Mouse (Mus musculus) heart, embryonic 10.5 days (tissue): ENCODE data around the gene Arhgap33. TPM values are rescaled to one million over a fixed set of nuclear protein-coding genes. Genes with fewer than 3 reads are reported as not detected.

ENCODE experiments used
- DNase-seq: peaks from one replicate; pipeline ENCODE4 v3.0.0-alpha.2; 2017; ENCODE audit warnings: low spot score
- H3K27ac ChIP-seq: fragments of 300-500 bp; sonication (generic); 2 replicates; pipeline ENCODE4 v1.5.1; 2016; ENCODE audit warnings: mild to moderate bottlenecking
- H3K27me3 ChIP-seq: fragments of 300-500 bp; sonication (generic); 2 replicates; pipeline ENCODE4 v1.6.1; 2016; ENCODE audit warnings: mild to moderate bottlenecking; ENCODE audit not compliant: poor library complexity, insufficient read depth, severe bottlenecking
- H3K36me3 ChIP-seq: fragments of 300-500 bp; sonication (generic); 2 replicates; pipeline ENCODE4 v1.6.1; 2016; ENCODE audit warnings: mild to moderate bottlenecking, moderate library complexity
- H3K4me1 ChIP-seq: fragments of 300-500 bp; sonication (generic); 2 replicates; pipeline ENCODE4 v1.6.1; 2016; ENCODE audit warnings: mild to moderate bottlenecking
- H3K4me3 ChIP-seq: fragments of 300-500 bp; sonication (generic); 2 replicates; pipeline ENCODE4 v1.5.1; 2016; ENCODE audit warnings: mild to moderate bottlenecking, moderate library complexity
- H3K9me3 ChIP-seq: fragments of 300-500 bp; sonication (generic); 2 replicates; pipeline ENCODE4 v1.6.1; 2016; ENCODE audit warnings: mild to moderate bottlenecking, moderate library complexity
- WGBS: fragments of 180-500 bp; shearing (Covaris S2); methylation state at CpG from one replicate; pipeline ENCODE4 v1.1.7; 2016; 5-methylcytosine and 5-hydroxymethylcytosine counted together
- microRNA-seq: library from miRNA; unstranded; fragments of <30 nt; microRNA quantifications from one replicate; pipeline ENCODE4, GENCODE M21; 2017
- polyA plus RNA-seq: library from polyadenylated mRNA; unstranded; fragments of >200 nt; fragmentation: Nextera tagmentation; extraction: Ambion mirVana; gene quantifications from 2 replicates; pipeline ENCODE4 v1.2.1, GENCODE M21; 2016

Arhgap33 gene
- polyA plus RNA-seq, 1 experiment from 2014 or later = 9.0 TPM

DNA sequence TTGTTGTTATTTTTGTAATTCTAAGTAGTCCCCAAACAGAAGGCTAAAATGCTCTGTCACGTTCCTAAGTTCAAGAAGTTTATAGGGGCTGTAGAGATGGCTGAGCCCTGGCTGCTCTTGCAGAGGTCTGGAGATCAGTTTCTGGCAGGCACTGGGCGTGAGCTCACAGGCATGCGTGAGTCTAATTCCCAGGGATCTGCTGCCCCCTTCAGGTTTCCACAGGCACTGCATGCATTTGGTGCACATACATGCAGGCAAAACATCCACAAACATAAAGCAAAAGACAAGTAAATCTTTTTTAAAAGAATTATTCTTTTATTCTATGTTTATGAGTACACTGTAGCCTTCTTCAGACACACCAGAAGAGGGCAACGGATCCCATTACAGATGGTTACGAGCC, 62.4 kb downstream of the Arhgap33 start:
- Histone ChIP-seq H3K9me3 (no peaks in the 10 kb centered on the region), H3K27ac (no peak overlapping the region), H3K36me3 (no peaks in the 10 kb centered on the region), H3K4me3 (no peak overlapping the region), H3K4me1 (peaks cover 5% of the 10 kb centered on the region; the same call in 1 of the 2 replicates), H3K27me3 (peaks cover 18% of the 10 kb centered on the region)
- WGBS = 45% methylated on average over 5 of the region's 5 CpGs
- DNase-seq = no peak

Small RNA genes lying within 50 kb of the gene (microRNA-seq; reads per million reads assigned to microRNA genes)
- gene Gm38670 = 1.8 reads per million

Other genes with a start within 250 kb of the Arhgap33 start
- 10.4 and 18.4 TPM in 2 replicates for gene Clip3, start 243.3 kb downstream of the Arhgap33 start, polyA plus RNA-seq
- 68.2 and 71.8 TPM in 2 replicates for gene Alkbh6, start 226.3 kb downstream of the Arhgap33 start, polyA plus RNA-seq
- gene Syne4, start 220.3 kb downstream of the Arhgap33 start, polyA plus RNA-seq = 26.8 and 43.1 TPM in 2 replicates
- gene E130208F15Rik, start 213.3 kb downstream of the Arhgap33 start, polyA plus RNA-seq = 2.5 and 3.2 TPM in 2 replicates
- gene Sdhaf1, start 211.2 kb downstream of the Arhgap33 start, polyA plus RNA-seq = 15.1 and 16.4 TPM in 2 replicates
- gene Lrfn3, start 172.3 kb downstream of the Arhgap33 start, polyA plus RNA-seq = 1.3 and 2.0 TPM in 2 replicates
- gene Tyrobp, start 121.3 kb downstream of the Arhgap33 start, polyA plus RNA-seq = 2.2 and 9.0 TPM in 2 replicates
- gene Hcst, start 115.2 kb downstream of the Arhgap33 start, polyA plus RNA-seq = 0.35 TPM in 1 of 2 replicates, not detected in the other
- 1.5 and 1.6 TPM in 2 replicates for gene Nfkbid, start 113.3 kb downstream of the Arhgap33 start, polyA plus RNA-seq
- gene Aplp1, start 89.5 kb downstream of the Arhgap33 start, polyA plus RNA-seq = 44.3 and 50.4 TPM in 2 replicates
- gene Kirrel2, start 77.4 kb downstream of the Arhgap33 start, polyA plus RNA-seq = 3.3 and 5.2 TPM in 2 replicates
- gene Nphs1, start 76.7 kb downstream of the Arhgap33 start, polyA plus RNA-seq = 0.55 and 0.79 TPM in 2 replicates
- 0.30 and 3.0 TPM in 2 replicates for gene Prodh2, start 41.4 kb downstream of the Arhgap33 start, polyA plus RNA-seq
- gene Hspb6, start 17.1 kb upstream of the Arhgap33 start, polyA plus RNA-seq = 4.2 and 8.3 TPM in 2 replicates
- 8.8 and 13.0 TPM in 2 replicates for gene Proser3, start 17.2 kb upstream of the Arhgap33 start, polyA plus RNA-seq
- gene Lin37, start 24.8 kb upstream of the Arhgap33 start, polyA plus RNA-seq = 31.5 and 35.6 TPM in 2 replicates
- 87.8 and 90.4 TPM in 2 replicates for gene U2af1l4, start 28.2 kb upstream of the Arhgap33 start, polyA plus RNA-seq
- gene Gm49396, start 28.3 kb upstream of the Arhgap33 start, polyA plus RNA-seq = 9.9 and 12.3 TPM in 2 replicates
- 112 and 124 TPM in 2 replicates for gene Psenen, start 28.6 kb upstream of the Arhgap33 start, polyA plus RNA-seq
- gene Igflr1, start 30.4 kb upstream of the Arhgap33 start, polyA plus RNA-seq = 2.6 and 4.1 TPM in 2 replicates
- gene Kmt2b, start 53.7 kb upstream of the Arhgap33 start, polyA plus RNA-seq = 5.6 and 8.3 TPM in 2 replicates
- 0.19 and 0.27 TPM in 2 replicates for gene Zbtb32, start 63.8 kb upstream of the Arhgap33 start, polyA plus RNA-seq
- 1.8 and 2.7 TPM in 2 replicates for gene Upk1a, start 77.8 kb upstream of the Arhgap33 start, polyA plus RNA-seq
- 1,107 and 1,574 TPM in 2 replicates for gene Cox6b1, start 91.1 kb upstream of the Arhgap33 start, polyA plus RNA-seq
- gene Etv2, start 100.8 kb upstream of the Arhgap33 start, polyA plus RNA-seq = 5.5 and 5.9 TPM in 2 replicates
- 111 and 130 TPM in 2 replicates for gene Rbm42, start 115.3 kb upstream of the Arhgap33 start, polyA plus RNA-seq
- gene Haus5, start 129.9 kb upstream of the Arhgap33 start, polyA plus RNA-seq = 51.3 and 59.8 TPM in 2 replicates
- not detected in 2 replicates for gene Pmis2, start 136.5 kb upstream of the Arhgap33 start, polyA plus RNA-seq
- 0.48 and 1.1 TPM in 2 replicates for gene 2200002J24Rik, start 163.9 kb upstream of the Arhgap33 start, polyA plus RNA-seq
- 1.1 and 1.5 TPM in 2 replicates for gene Atp4a, start 177.1 kb upstream of the Arhgap33 start, polyA plus RNA-seq
- 183 and 189 TPM in 2 replicates for gene Tmem147, start 194.5 kb upstream of the Arhgap33 start, polyA plus RNA-seq
- gene Gapdhs, start 208.6 kb upstream of the Arhgap33 start, polyA plus RNA-seq = 0.23 and 0.48 TPM in 2 replicates
- 0.84 and 1.1 TPM in 2 replicates for gene Sbsn, start 216.4 kb upstream of the Arhgap33 start, polyA plus RNA-seq
- 0.39 and 0.81 TPM in 2 replicates for gene Dmkn, start 228.7 kb upstream of the Arhgap33 start, polyA plus RNA-seq